Mouse (Mus musculus): ENCODE measurements around the gene Eno4. TPM values are rescaled to one million over a fixed set of nuclear protein-coding genes. Genes with fewer than 3 reads are reported as not detected.
A peak's percentile ranks its signal among the peaks of the same experiment; 100 is the strongest.

Eno4 gene
- total and polyA plus RNA-seq, 3 experiments = 0.08 to 0.55 (median 0.26) TPM

- DNase-seq = peak; percentile 48
Observed at GRCm38 (mm10) chr19:58974126-58974525, 30.9 kb downstream of the Eno4 start.

DNA sequence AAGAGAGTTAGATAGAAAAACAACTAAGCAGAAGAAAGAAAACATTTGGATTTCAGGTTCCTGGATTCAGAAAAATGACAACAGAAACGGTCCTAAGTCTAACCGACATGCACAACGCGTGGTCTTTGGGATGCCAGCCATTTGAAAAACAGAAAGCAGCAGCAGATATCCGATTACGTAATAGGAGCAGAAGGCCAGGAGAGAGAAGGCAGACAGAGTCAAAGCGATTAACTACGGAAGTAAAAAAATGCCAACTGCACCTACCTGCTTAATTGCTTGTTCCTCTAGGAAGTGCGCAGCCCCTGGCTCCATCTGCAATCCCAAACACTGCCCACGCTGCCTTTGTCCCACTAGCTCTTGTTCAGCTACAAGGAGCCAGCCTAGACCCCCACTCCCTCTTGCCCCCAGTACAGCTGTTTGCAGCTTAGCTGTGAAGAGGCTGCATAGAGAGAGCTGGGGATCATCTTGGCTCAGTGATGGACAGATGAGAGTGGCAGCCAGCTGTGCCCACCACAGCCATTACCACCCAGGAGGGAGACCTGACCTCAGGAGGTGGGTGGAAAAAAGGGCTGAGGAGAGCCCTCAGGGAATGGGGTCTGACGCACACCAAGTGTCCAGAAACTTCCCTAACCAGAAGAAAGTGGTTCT, 32.1 kb downstream of the Eno4 start:
- no peak for DNase-seq

- peak; percentile 76 for DNase-seq
Observed at GRCm38 (mm10) chr19:58978401-58979171, 35.4 kb downstream of the Eno4 start.

DNA sequence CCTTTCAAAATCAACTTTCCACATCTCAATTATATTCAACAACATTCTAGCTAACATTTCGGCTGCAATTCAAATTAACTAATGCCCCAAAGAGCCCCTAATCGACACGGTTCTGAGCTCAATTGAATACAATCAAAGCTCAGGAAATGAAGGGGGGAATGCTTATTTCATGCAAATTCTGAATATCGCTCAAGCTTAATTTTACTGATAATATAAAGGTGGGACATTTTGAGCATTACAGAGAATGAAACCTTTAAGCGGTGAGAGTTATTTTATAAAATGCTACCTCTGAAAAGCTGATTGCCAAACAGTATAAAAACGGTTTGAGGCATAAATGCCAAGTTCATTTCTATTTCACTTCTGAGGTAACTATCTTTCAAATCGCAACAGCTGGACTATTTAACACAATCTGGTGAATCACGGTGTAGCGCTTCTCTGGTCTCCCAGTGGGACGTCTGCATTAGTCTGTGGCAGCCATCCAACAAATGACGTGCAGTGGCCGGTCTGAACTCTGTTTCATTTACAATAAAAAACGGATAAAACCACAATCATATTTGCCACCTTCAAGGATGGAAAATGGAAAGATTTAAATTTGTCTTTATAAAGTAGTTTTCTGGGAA, 36.3 kb downstream of the Eno4 start:
- peak; percentile 69 for DNase-seq

DNA sequence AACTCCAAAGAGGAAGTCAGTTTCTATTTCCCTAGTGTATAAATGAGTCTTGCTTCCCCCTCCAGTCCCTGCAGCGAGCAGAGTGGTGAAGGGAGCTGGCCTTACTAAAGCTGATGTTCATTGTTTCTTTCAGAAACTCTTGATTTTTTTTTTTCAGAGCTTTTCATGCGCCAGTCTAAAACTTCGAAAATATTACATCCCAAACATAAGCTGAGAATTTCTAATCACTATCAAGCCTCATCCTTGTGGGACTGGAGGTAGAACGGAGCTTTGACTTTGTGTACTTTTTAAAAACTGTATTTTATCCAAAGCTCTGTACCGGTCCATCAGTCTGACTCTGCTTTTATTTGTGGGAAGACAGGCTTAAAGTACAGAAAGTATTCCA, 36.8 kb downstream of the Eno4 start:
- DNase-seq = no peak

DNA sequence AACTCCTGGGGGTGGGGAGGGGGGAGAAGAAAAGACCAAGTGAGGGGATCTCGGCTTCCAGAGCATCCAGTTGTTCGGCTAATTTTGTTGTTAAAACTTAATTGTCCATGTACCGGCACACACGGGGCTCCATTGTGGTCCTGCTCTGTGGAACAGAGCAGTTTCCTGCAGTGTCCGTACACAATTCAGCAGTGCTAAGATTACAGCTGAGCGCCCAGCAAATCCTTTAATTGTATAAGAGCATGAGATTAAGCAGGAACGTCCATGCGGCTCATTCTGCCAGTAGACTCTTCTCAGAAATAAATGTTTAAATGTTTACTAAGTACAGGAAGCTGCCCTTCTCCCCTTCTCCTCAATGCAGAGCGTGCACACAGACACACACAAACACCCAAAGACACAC, 38.3 kb downstream of the Eno4 start:
- DNase-seq = no peak

DNA sequence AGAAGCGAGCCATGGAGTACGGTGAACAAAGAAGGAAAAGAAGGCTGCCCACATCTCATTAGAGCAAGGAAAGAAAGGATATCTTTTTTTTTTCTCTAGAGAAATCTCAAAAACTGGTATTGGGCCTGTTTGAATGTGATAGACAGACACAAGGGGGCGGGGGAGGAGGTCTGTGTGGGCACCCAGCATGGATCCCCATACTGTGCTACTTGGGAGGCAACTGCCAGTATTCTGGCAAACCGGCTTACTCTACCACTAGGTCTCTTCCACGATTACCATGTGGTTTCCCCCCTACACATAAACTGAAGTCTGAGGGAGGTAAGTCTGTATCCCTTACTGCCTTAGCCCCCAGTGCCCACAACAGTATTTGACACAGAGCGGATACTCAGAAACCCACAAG, 59.6 kb downstream of the Eno4 start:
- DNase-seq = no peak

DNA sequence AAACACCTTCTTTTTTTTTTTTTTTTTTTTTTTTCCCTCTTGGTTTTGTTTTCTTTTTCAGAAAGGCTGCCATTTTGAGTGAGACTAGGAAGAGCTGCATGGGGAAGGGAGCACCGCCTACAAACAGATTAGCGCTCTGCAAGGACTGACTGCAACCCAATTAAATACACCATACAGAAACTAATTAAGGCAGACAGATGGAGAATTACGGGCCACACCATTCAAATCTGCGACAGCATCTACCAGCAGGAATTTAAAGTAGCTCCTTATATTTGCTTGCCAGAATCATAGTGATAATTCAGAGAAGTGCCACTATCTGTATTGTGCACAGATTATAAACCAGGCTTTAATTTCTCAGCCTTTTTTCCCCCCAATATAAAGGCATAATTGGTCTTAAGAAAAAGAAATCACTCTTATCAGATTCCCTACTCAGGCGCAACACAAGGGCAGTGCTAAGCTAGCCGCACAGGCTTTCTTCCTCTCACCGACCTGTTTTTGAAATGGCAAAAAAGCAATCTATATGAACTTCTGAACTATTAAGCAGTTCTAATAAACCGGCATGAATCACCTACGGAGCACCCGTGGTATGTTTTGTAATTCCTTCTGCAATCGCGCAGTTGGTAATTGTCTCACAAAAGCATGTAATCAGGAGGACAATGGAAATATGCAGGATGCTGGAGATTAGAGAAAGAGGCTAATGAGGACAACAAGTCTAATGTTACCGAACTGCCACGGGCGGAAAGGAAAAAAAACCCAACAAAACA, 63.5 kb downstream of the Eno4 start:
- DNase-seq = no peak

GRCm38 (mm10) chr19:59010802-59011201, 67.6 kb downstream of the Eno4 start:
- no peak for DNase-seq

Small RNA genes within 50 kb of the gene (microRNA-seq; reads per million reads assigned to microRNA genes)
- 5.4 to 8.6 reads per million in 2 experiments for gene Mir3086

Other genes with a start within 250 kb of the Eno4 start
- not detected for gene Pnliprp1, start 214.5 kb upstream of the Eno4 start, total RNA-seq (2021)
- gene Pnliprp1, start 214.5 kb upstream of the Eno4 start, polyA plus RNA-seq (2012; rRNA removed) = not detected in 2 replicates
- gene Pnliprp2, start 183.7 kb upstream of the Eno4 start, total RNA-seq (2021) = not detected
- gene Pnliprp2, start 183.7 kb upstream of the Eno4 start, polyA plus RNA-seq (2012; rRNA removed) = not detected in 2 replicates
- under 1 TPM in 1 of 2 experiments, not detected in 1; 0.31 TPM for gene 1700019N19Rik, start 149.0 kb upstream of the Eno4 start, total RNA-seq (2021)
- not detected in 2 replicates for gene 1700019N19Rik, start 149.0 kb upstream of the Eno4 start, polyA plus RNA-seq (2012; rRNA removed)
- gene Hspa12a, start 229 bp downstream of the Eno4 start, total RNA-seq (2021) = 100 to 1,000 TPM; 108 to 114 TPM
- gene Hspa12a, start 229 bp downstream of the Eno4 start, polyA plus RNA-seq (2012; rRNA removed) = 32.3 and 38.6 TPM in 2 replicates
- gene Shtn1, start 132.7 kb downstream of the Eno4 start, total RNA-seq (2021) = 10 to 100 TPM; 19.8 to 20.5 TPM
- 1.9 and 2.5 TPM in 2 replicates for gene Shtn1, start 132.7 kb downstream of the Eno4 start, polyA plus RNA-seq (2012; rRNA removed)
- gene Vax1, start 226.6 kb downstream of the Eno4 start, total RNA-seq (2021) = not detected
- gene Vax1, start 226.6 kb downstream of the Eno4 start, polyA plus RNA-seq (2012; rRNA removed) = not detected in 2 replicates